Mouse (Mus musculus): ENCODE data around the gene Ncaph2.

GRCm38 (mm10) chr15:89305966-89306365 is 49.6 kb upstream of the Ncaph2 start:
- TF ChIP-seq CTCF (IDR thresholded peaks at IDR 0.05; ENCODE audit: control insufficient read depth, insufficient read depth, insufficient read length), result no peak
- TF ChIP-seq USF1 (IDR thresholded peaks at IDR 0.05; ENCODE audit: low read depth), result no peak
- no peak for TF ChIP-seq MYOD1 (IDR thresholded peaks at IDR 0.05; ENCODE audit: control insufficient read depth, insufficient read length, low read depth)
- no peak for TF ChIP-seq CEBPB (IDR thresholded peaks at IDR 0.05; ENCODE audit: low read depth)
- no peak for TF ChIP-seq MAX (IDR thresholded peaks at IDR 0.05)

Measured in C2C12 (cell line).